Mouse (Mus musculus): ENCODE results near the gene Bmp2k. TPM values are rescaled to one million over a fixed set of nuclear protein-coding genes. Genes with fewer than 3 reads are reported as not detected.

Bmp2k gene
- total and polyA plus RNA-seq, 3 experiments: 7.9 to 9.1 (median 8.9) TPM

DNA sequence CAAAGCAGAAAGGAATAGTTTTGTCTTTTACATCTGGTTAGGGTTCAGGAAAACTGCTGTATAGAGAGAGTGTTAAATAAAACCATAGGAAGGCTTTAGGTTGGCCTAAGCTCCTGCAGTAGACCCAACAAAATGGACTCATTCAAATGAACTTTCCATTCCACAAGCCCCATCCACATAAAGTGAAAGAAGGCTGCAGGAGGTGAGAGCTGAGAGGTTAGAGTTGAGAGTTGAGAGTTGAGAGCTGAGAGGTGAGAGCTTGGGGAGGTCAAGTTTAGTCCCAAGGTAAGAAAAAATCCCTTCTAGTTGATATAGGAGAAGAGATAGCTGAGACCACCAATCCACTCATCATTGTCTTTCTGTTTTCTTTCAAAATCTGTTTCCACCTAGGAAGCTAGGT, 35.6 kb upstream of the Bmp2k start:
- no peak for TF ChIP-seq JUND (conservative IDR thresholded peaks at IDR 0.05; ENCODE audit: low read depth, low read length)
- TF ChIP-seq ZNF384 (IDR thresholded peaks at IDR 0.05; ENCODE audit: low read depth, low read length): no peak
- peak; percentile 91 for TF ChIP-seq MXI1 (IDR thresholded peaks at IDR 0.05; ENCODE audit: low read depth, low read length)
- peak; percentile 15; the same call in 1 of the 2 replicates for TF ChIP-seq POLR2A (IDR thresholded peaks at IDR 0.05; ENCODE audit: low read depth, low read length)
- no peak overlapping the region for H3K4me2 ChIP-seq (ENCODE audit: insufficient read depth, low read depth, poor library complexity, severe bottlenecking)
- in situ Hi-C loops (cut with MboI; ENCODE audit: low pct_ligation_motif_present, low pct_unique_long_range_greater_than_20kb, low sequenced_read_pairs) (no loop called here), dilution Hi-C loops (cut with MboI; ENCODE audit: extremely low pct_ligation_motif_present, extremely low pct_unique_long_range_greater_than_20kb, low sequenced_read_pairs) (no loop called here)
- peaks cover 3 to 44% of the 10 kb centered on the region in 2 experiments; a peak in 3 of 4 replicates for H3K4me1 ChIP-seq (ENCODE audit: control insufficient read depth in 1 of 2, insufficient read depth in 2 of 2)
- H3K9ac ChIP-seq (ENCODE audit: insufficient read depth, low read depth): no peak overlapping the region
- H3K9me3 ChIP-seq (replicated peaks; ENCODE audit: low read length): no peaks in the 10 kb centered on the region
- no peaks in the 10 kb centered on the region for H3K36me3 ChIP-seq (replicated peaks in 1 of 2; ENCODE audit: control insufficient read depth in 1 of 2, insufficient read depth in 1 of 2, low read length in 1 of 2)
- no peak overlapping the region for H3K4me3 ChIP-seq (replicated peaks in 1 of 3; ENCODE audit: low read depth in 2 of 3, low read length in 2 of 3, poor library complexity in 1 of 3)
- no peak for DNase-seq (ENCODE audit: extremely low read depth)
- H3K27me3 ChIP-seq (replicated peaks): no peaks in the 10 kb centered on the region
- no peak overlapping the region; the same call in 1 of the 2 replicates for H3K27ac ChIP-seq (ENCODE audit: insufficient read depth, low read depth)
- H3K79me2 ChIP-seq (replicated peaks; ENCODE audit: control insufficient read depth, extremely low read depth, insufficient read depth, poor library complexity, severe bottlenecking): no peaks in the 10 kb centered on the region

DNA sequence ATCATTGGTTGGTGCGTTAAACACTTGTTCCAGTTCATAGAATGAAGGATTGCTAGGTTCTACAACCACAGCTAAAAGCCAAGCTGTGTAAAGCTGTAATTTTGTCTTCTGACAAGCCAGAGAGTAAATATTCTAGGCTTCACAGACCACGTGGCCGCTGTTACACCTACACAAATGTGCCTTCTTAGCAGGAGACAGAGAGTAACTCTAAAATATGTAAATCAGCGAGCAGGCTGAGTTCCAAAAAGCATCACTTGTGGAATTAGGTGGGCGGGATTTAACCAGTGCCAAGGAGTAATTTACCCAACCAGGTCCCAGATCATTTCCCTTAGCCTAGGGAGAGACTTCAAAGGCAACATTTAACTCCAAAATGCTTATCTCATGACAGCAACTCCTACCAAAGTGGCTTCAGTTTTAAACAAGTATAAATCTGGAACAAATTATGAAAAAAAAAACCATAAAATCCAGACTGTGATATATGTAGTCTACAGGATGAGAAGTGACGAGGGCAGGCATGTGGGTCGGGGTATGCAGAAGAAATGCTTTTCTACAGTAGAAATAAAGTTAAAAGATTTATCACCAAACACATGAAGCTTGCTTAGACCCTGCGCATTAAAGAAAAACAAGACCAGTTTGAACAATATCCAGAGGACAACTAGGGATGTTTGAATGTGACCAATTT, 35.1 kb upstream of the Bmp2k start:
- in situ Hi-C loops (cut with MboI; ENCODE audit: low pct_ligation_motif_present, low pct_unique_long_range_greater_than_20kb, low sequenced_read_pairs) (no loop called here), dilution Hi-C loops (cut with MboI; ENCODE audit: extremely low pct_ligation_motif_present, extremely low pct_unique_long_range_greater_than_20kb, low sequenced_read_pairs) (no loop called here)
- Histone ChIP-seq H3K27ac (ENCODE audit: insufficient read depth, low read depth) (no peak overlapping the region), H3K9me3 (replicated peaks; ENCODE audit: low read length) (no peaks in the 10 kb centered on the region), H3K36me3 (replicated peaks in 1 of 2; ENCODE audit: control insufficient read depth in 1 of 2, insufficient read depth in 1 of 2, low read length in 1 of 2) (no peaks in the 10 kb centered on the region), H3K4me2 (ENCODE audit: insufficient read depth, low read depth, poor library complexity, severe bottlenecking) (peak overlapping the region; percentile 34), H3K4me1 (ENCODE audit: control insufficient read depth in 1 of 2, insufficient read depth in 2 of 2) (peaks cover 3 to 49% of the 10 kb centered on the region in 2 experiments; a peak in 3 of 4 replicates), H3K9ac (ENCODE audit: insufficient read depth, low read depth) (peak overlapping the region; percentile 40; the same call in 1 of the 2 replicates), H3K4me3 (replicated peaks in 1 of 3; ENCODE audit: low read depth in 2 of 3, low read length in 2 of 3, poor library complexity in 1 of 3) (no peak overlapping the region), H3K27me3 (replicated peaks) (no peaks in the 10 kb centered on the region), H3K79me2 (replicated peaks; ENCODE audit: control insufficient read depth, extremely low read depth, insufficient read depth, poor library complexity, severe bottlenecking) (no peaks in the 10 kb centered on the region)
- peak; percentile 90 for TF ChIP-seq MYC (IDR thresholded peaks at IDR 0.05; ENCODE audit: low read depth, low read length)
- peak; percentile 61 for TF ChIP-seq USF1 (IDR thresholded peaks at IDR 0.05; ENCODE audit: low read depth, low read length)
- peak; percentile 95 for TF ChIP-seq MAX (IDR thresholded peaks at IDR 0.05; ENCODE audit: low read length)
- TF ChIP-seq BHLHE40 (IDR thresholded peaks at IDR 0.05; ENCODE audit: low read depth, low read length): 0 out of 2 replicates have a peak, but pooled peaks have one; percentile 26
- TF ChIP-seq USF2 (conservative IDR thresholded peaks at IDR 0.05; ENCODE audit: low read depth, low read length): peak; percentile 55; the same call in 1 of the 2 replicates
- TF ChIP-seq E2F4 (IDR thresholded peaks at IDR 0.05; ENCODE audit: insufficient replicate concordance, low read depth, low read length): no peak
- TF ChIP-seq NELFE (IDR thresholded peaks at IDR 0.05; ENCODE audit: low read depth, low read length): 0 out of 2 replicates have a peak, but pooled peaks have one; percentile 18
- TF ChIP-seq HCFC1 (IDR thresholded peaks at IDR 0.05; ENCODE audit: low read depth, low read length): no peak
- DNase-seq (ENCODE audit: extremely low read depth): no peak

DNA sequence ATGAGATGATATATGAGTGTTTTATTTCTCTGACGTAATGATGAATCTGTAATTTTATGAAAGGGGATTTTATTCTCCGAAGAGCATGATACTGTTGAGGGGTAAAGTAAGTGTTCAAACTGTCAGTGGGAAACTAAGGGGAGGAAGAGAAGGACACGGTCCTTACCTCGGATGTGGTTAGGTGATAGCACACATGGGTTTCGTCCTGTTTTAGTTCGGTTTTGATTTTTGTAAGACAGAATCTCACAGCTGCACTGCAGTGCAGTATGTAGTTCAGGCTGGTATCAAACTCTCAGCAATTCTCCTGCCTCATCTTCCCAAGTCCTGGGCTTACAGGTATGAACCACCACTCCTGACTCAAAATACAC, 34.6 kb upstream of the Bmp2k start:
- H3K9me3 ChIP-seq (replicated peaks; ENCODE audit: low read length): no peaks in the 10 kb centered on the region
- peak overlapping the region; percentile 87 for H3K4me2 ChIP-seq (ENCODE audit: insufficient read depth, low read depth, poor library complexity, severe bottlenecking)
- peaks cover 6 to 54% of the 10 kb centered on the region in 2 experiments for H3K4me1 ChIP-seq (ENCODE audit: control insufficient read depth in 1 of 2, insufficient read depth in 2 of 2)
- H3K27me3 ChIP-seq (replicated peaks): no peaks in the 10 kb centered on the region
- H3K9ac ChIP-seq (ENCODE audit: insufficient read depth, low read depth): peak overlapping the region; percentile 40
- peak; percentile 52 for DNase-seq (ENCODE audit: extremely low read depth)
- H3K36me3 ChIP-seq (replicated peaks in 1 of 2; ENCODE audit: control insufficient read depth in 1 of 2, insufficient read depth in 1 of 2, low read length in 1 of 2): no peaks in the 10 kb centered on the region
- no peaks in the 10 kb centered on the region for H3K79me2 ChIP-seq (replicated peaks; ENCODE audit: control insufficient read depth, extremely low read depth, insufficient read depth, poor library complexity, severe bottlenecking)
- peak overlapping the region; percentile 57; the same call in 1 of the 2 replicates for H3K27ac ChIP-seq (ENCODE audit: insufficient read depth, low read depth)
- no peak overlapping the region for H3K4me3 ChIP-seq (replicated peaks in 1 of 3; ENCODE audit: low read depth in 2 of 3, low read length in 2 of 3, poor library complexity in 1 of 3)
- in situ Hi-C loops (cut with MboI; ENCODE audit: low pct_ligation_motif_present, low pct_unique_long_range_greater_than_20kb, low sequenced_read_pairs) (no loop called here), dilution Hi-C loops (cut with MboI; ENCODE audit: extremely low pct_ligation_motif_present, extremely low pct_unique_long_range_greater_than_20kb, low sequenced_read_pairs) (no loop called here)
- peak; percentile 84 for TF ChIP-seq EP300 (IDR thresholded peaks at IDR 0.05; ENCODE audit: low read length)
- TF ChIP-seq MYC (IDR thresholded peaks at IDR 0.05; ENCODE audit: low read depth, low read length): peak; percentile 50; the same call in 1 of the 2 replicates
- peak; percentile 57 for TF ChIP-seq IRF4 (IDR thresholded peaks at IDR 0.05; ENCODE audit: low read depth, low read length)
- TF ChIP-seq SIN3A (IDR thresholded peaks at IDR 0.05; ENCODE audit: low read length): no peak
- TF ChIP-seq UBTF (IDR thresholded peaks at IDR 0.05; ENCODE audit: low read depth, low read length): no peak
- no peak for TF ChIP-seq ELF1 (IDR thresholded peaks at IDR 0.05; ENCODE audit: low read depth, low read length)
- no peak for TF ChIP-seq CTCF (conservative IDR thresholded peaks at IDR 0.05 in 1 of 2, IDR thresholded peaks at IDR 0.05 in 1 of 2; ENCODE audit: low read depth in 2 of 2, low read length in 2 of 2)
- peak; percentile 66; the same call in 1 of the 2 replicates for TF ChIP-seq BHLHE40 (IDR thresholded peaks at IDR 0.05; ENCODE audit: low read depth, low read length)
- TF ChIP-seq POLR2AphosphoS2 (IDR thresholded peaks at IDR 0.05; ENCODE audit: low read depth, low read length): no peak
- TF ChIP-seq KAT2A (IDR thresholded peaks at IDR 0.05; ENCODE audit: insufficient replicate concordance, low read length): no peak
- peak; percentile 47; the same call in 1 of the 2 replicates for TF ChIP-seq TCF12 (IDR thresholded peaks at IDR 0.05; ENCODE audit: low read depth, low read length)
- TF ChIP-seq ZC3H11A (IDR thresholded peaks at IDR 0.05; ENCODE audit: low read depth, low read length): no peak
- TF ChIP-seq NRF1 (IDR thresholded peaks at IDR 0.05; ENCODE audit: low read depth, low read length): no peak
- TF ChIP-seq ETS1 (conservative IDR thresholded peaks at IDR 0.05; ENCODE audit: low read depth, low read length): peak; percentile 31; the same call in 1 of the 2 replicates
- no peak; the same call in 1 of the 2 replicates for TF ChIP-seq RAD21 (IDR thresholded peaks at IDR 0.05; ENCODE audit: low read depth, low read length)

Measured in CH12.LX (cell line).